Mouse (Mus musculus): Measurements from ENCODE around the gene Ms4a18.

- TF ChIP-seq POLR2A (IDR thresholded peaks at IDR 0.05; ENCODE audit: borderline replicate concordance, control insufficient read depth, low read depth, low read length): no peak
- TF ChIP-seq CTCF (IDR thresholded peaks at IDR 0.05; ENCODE audit: control insufficient read depth, insufficient read depth, low read length): no peak
These were observed at the start of gene Ms4a18 for GRCm38 (mm10) chr19:11017891-11018290.
